Mouse (Mus musculus) liver, adult 2 months (tissue): ENCODE results near the gene Syngr3. TPM values are rescaled to one million over a fixed set of nuclear protein-coding genes. Genes with fewer than 3 reads are reported as not detected.

Experiments
- DNase-seq: peaks from one replicate; pipeline ENCODE4 v3.0.0-alpha.2; 2011; ENCODE audit warnings: low read depth, low spot score; ENCODE audit errors: extremely low read depth
- H3K27ac ChIP-seq: fragments of 200-500 bp; replicated peaks from 2 replicates; pipeline ENCODE4 v1.5.1; 2012; ENCODE audit warnings: low read depth, mild to moderate bottlenecking, control low read depth, inconsistent platforms, low read length; ENCODE audit not compliant: insufficient read depth
- H3K27me3 ChIP-seq: fragments of 200-500 bp; 2 replicates; pipeline ENCODE4 v1.6.1; 2012; ENCODE audit warnings: mild to moderate bottlenecking, moderate library complexity, low read length, inconsistent platforms; ENCODE audit not compliant: control insufficient read depth, insufficient read depth
- H3K36me3 ChIP-seq: fragments of 200-500 bp; 2 replicates; pipeline ENCODE4 v1.6.1; 2012; ENCODE audit warnings: low read length, inconsistent platforms; ENCODE audit not compliant: control insufficient read depth, insufficient read depth
- H3K4me1 ChIP-seq: fragments of 200-500 bp; 2 replicates; pipeline ENCODE4 v1.6.1; 2011; ENCODE audit warnings: low read length; ENCODE audit not compliant: control insufficient read depth, insufficient read depth
- H3K4me3 ChIP-seq: fragments of 200-500 bp; 2 replicates; pipeline ENCODE4 v1.5.1; 2011; ENCODE audit warnings: low read depth, mild to moderate bottlenecking, control low read depth, low read length, moderate library complexity; ENCODE audit not compliant: insufficient read depth
- H3K79me2 ChIP-seq: fragments of 200-500 bp; 2 replicates; pipeline ENCODE4 v1.6.1; 2012; ENCODE audit warnings: inconsistent platforms, mild to moderate bottlenecking, low read length, moderate library complexity; ENCODE audit not compliant: control insufficient read depth, insufficient read depth
- H3K9ac ChIP-seq: fragments of 200-500 bp; 2 replicates; pipeline ENCODE4 v1.6.1; 2012; ENCODE audit warnings: low read depth, mild to moderate bottlenecking, control low read depth, inconsistent platforms, low read length
- CTCF ChIP-seq: fragments of 200-500 bp; IDR thresholded peaks from 2 replicates; pipeline ENCODE4 v1.5.1; 2011; ENCODE audit warnings: low read depth, low read length, control low read depth
- POLR2A ChIP-seq: fragments of 200-500 bp; IDR thresholded peaks from 2 replicates; pipeline ENCODE4 v1.6.1; 2011; ENCODE audit warnings: low read length, control low read depth; ENCODE audit not compliant: insufficient read depth; ENCODE audit errors: extremely low read depth
- WGBS: fragments of 180-500 bp; shearing (Covaris S2); methylation state at CpG from one replicate; pipeline ENCODE4 v1.1.7; 2018; 5-methylcytosine and 5-hydroxymethylcytosine counted together
- polyA plus RNA-seq: library from polyadenylated mRNA; depleted of rRNA; stranded (reverse); fragments of >200 nt; gene quantifications from 2 replicates; pipeline ENCODE4 v1.2.3, GENCODE M21; 2012; rRNA removed
- total RNA-seq: library from RNA; depleted of rRNA; stranded (reverse); fragments of >200 nt; gene quantifications from 2 replicates; pipeline ENCODE4 v1.2.3, GENCODE M21; 2014; rRNA removed

The Syngr3 gene
- total RNA-seq = 0.09 and 0.13 TPM in 2 replicates
- 0.10 TPM in 2 replicates for polyA plus RNA-seq

DNA sequence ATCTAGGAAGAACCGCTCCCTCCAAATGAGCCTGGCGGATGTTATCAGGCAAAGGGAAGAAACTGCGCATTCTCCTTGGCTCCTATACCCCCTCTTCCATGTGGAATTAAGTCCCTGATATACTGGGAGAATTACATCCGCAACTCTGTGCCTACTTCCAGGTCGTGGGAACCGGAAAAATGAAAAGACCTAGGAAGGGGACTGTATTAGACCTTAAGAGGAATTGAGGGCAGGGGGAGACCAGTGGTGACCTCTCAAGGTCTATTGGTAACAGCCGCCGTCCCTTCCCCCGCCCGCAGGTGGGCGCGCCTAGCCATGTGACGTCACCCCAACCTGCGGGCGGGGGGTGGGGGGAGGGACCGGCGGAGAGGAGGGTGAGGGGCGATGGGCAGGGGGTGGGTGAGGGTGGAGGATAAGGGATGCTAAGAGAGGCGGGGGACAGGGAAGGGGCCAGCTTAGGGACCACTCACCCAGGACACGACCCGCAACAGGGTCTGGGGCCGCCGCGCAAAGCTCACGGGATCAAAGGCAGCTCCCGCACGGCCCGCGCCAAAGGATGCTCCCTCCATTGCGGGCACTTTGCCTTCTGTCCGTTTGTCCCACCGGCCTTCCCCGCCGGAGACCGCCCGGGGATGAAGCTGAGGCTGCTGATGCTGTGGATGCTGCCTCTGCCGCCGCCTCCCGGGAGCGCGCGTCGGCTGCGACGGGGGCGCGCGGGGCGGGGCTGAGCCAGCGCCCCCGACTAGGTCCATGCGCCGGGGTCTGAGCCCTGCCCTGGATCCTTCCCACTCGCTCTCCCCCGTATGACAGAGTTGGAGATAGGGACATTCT is at the start of gene Syngr3:
Gene Syngr3, minus strand, starts transcription at position 705 of the 831 bp plus-strand sequence.
- WGBS = 8% methylated on average over 55 of the region's 55 CpGs
- Histone ChIP-seq H3K4me1 (peaks cover 6% of the 10 kb centered on the region; the same call in 1 of the 2 replicates), H3K27me3 (peaks cover 6% of the 10 kb centered on the region), H3K9ac (no peak within 1 kb of the TSS), H3K27ac (no peak within 1 kb of the TSS), H3K4me3 (no peak within 1 kb of the TSS), H3K79me2 (no peaks in the 10 kb centered on the region), H3K36me3 (no peaks in the 10 kb centered on the region)
- no peak for DNase-seq
- TF ChIP-seq CTCF (no peak), POLR2A (no peak)

DNA sequence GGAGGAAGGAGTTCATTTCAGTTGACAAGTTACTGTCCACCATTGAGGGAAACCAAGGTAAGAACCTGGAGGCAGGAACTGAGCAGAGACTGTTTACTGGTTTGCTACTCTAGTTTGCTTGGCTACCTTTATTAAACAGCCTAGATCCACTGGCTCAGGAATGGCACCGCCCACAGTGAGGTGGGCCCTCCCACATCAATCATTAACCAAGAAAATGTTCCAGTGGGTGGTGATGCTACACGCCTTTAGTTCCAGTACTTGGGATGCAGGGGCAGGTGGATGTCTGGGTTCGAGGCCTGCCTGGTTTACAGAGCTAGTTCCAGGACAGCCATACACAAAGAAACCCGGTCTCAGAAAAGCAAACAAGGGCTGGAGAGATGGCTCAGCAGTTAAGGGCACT is 48.5 kb upstream of the Syngr3 start:
- TF ChIP-seq CTCF = no peak
- 0 out of 2 replicates have a peak, but pooled peaks have one; percentile 30 for TF ChIP-seq POLR2A
- peaks cover 14% of the 10 kb centered on the region; the same call in 1 of the 2 replicates for H3K36me3 ChIP-seq
- peak; percentile 92 for DNase-seq
- peak overlapping the region; percentile 99 for H3K27ac ChIP-seq
- peaks cover 31% of the 10 kb centered on the region for H3K4me1 ChIP-seq
- no peaks in the 10 kb centered on the region; the same call in 1 of the 2 replicates for H3K79me2 ChIP-seq
- WGBS = 38% methylated on average over 4 of the region's 4 CpGs
- peak overlapping the region; percentile 91 for H3K4me3 ChIP-seq
- no peaks in the 10 kb centered on the region for H3K27me3 ChIP-seq
- peak overlapping the region; percentile 93; the same call in 1 of the 2 replicates for H3K9ac ChIP-seq

DNA sequence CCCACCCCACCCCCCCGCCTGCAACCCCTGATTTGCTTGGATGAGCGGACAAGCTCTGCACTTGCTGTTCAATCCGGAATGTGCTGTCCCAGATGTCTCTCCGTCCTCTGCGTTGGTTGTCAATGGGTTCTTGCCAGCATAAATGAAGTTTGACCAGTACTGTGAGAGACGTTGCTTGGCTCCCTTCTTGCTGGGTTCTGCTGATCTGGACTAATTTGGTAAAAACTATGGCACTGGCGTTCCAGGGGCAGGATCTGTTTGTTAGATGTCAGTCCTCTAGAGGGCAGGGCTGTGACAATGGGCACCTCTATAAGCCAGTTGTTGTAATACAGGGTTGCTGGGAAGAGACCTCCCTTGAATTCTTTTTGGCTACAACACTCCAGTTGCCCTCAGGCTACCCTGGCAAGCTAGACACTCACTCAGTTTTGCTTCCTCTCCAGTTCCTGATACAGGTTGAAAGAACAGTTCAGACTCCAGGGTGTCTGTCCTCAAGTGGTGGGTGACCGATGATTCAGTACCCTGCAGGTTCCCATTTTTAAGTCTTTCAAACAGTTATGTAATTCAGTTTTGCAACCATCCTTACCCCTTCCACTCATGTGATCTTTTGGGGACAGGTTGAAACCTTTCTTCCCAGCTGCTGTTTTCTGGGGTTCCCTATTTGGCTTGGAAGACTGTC is 47.5 kb upstream of the Syngr3 start:
- Histone ChIP-seq H3K4me1 (peaks cover 25% of the 10 kb centered on the region), H3K9ac (peak overlapping the region; percentile 93), H3K27me3 (no peaks in the 10 kb centered on the region), H3K4me3 (peak overlapping the region; percentile 91), H3K36me3 (peaks cover 13% of the 10 kb centered on the region; the same call in 1 of the 2 replicates), H3K27ac (peak overlapping the region; percentile 99), H3K79me2 (no peaks in the 10 kb centered on the region; the same call in 1 of the 2 replicates)
- peak; percentile 91 for DNase-seq
- WGBS = 4% methylated on average over 8 of the region's 8 CpGs
- TF ChIP-seq POLR2A (0 out of 2 replicates have a peak, but pooled peaks have one; percentile 6), CTCF (no peak)

DNA sequence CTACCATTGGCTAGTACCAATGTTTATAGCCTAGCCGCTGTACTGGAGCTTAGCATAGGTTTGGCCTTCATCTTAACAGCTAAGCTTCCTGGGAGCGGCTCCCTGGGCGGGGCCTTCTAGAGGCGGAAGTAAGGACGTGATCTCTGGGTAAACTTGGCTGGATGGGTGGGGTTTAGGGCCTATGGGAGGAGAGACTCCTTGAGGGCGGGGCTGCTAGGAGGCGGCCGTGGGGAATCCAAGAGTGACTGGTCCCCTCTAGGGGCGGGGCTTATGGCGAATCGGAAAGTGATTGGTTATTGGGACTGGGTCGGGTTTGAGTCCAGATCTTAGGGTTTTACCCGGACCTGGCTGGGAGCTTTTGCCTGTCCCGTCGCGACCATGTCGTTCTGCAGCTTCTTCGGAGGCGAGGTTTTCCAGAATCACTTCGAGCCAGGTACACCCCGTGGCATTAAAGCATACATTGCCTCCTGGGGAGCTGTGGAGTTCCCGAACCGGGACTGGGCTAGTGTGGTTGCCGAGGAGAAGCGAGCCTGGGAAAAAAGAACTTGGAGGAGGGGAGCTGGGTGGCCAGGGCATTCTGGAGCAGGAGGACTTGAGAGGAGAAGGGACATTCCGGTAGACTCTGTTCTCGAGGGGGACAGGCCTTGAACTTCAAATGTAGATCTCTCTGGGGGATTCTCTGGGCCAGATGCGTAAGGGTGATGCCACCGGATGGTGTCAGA is 46.7 kb upstream of the Syngr3 start, which contains the start of gene Msrb1:
Gene Msrb1, plus strand, starts transcription at position 313 of the 722 bp plus-strand sequence.
- H3K36me3 ChIP-seq = peaks cover 13% of the 10 kb centered on the region; the same call in 1 of the 2 replicates
- no peak for TF ChIP-seq CTCF
- TF ChIP-seq POLR2A = peak; percentile 99
- no peaks in the 10 kb centered on the region; the same call in 1 of the 2 replicates for H3K79me2 ChIP-seq
- DNase-seq = peak; percentile 98
- H3K4me3 ChIP-seq = peak within 1 kb of the TSS; percentile 91
- H3K4me1 ChIP-seq = peaks cover 22% of the 10 kb centered on the region
- peak within 1 kb of the TSS; percentile 99 for H3K27ac ChIP-seq
- under 1% methylated on average over 29 of the region's 29 CpGs for WGBS
- H3K27me3 ChIP-seq = no peaks in the 10 kb centered on the region
- H3K9ac ChIP-seq = peak within 1 kb of the TSS; percentile 93

DNA sequence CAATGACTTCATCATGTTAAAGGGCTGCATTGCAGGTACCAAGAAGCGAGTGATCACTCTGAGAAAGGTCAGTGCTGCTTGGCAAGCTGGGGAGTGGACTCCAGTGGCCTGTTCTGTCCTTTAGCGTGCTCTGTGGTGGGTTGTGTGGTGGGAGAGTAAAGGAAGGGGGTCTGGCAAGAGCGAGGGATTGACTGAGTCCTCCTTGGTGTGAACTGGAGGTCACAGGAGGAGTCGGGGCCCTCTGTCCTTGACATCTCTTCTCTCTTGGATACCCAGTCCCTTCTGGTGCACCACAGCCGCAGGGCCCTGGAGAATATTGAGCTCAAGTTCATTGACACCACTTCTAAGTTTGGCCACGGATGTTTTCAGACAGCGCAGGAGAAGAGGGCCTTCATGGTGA is 45.7 kb upstream of the Syngr3 start:
- Histone ChIP-seq H3K4me1 (peaks cover 14% of the 10 kb centered on the region), H3K79me2 (no peaks in the 10 kb centered on the region; the same call in 1 of the 2 replicates), H3K27ac (no peak overlapping the region; the same call in 1 of the 2 replicates), H3K27me3 (no peaks in the 10 kb centered on the region), H3K36me3 (peaks cover 6% of the 10 kb centered on the region; the same call in 1 of the 2 replicates), H3K4me3 (no peak overlapping the region), H3K9ac (no peak overlapping the region)
- no peak for DNase-seq
- TF ChIP-seq POLR2A (no peak), CTCF (no peak)
- WGBS = 83% methylated on average over 7 of the region's 7 CpGs
